Mouse (Mus musculus): ENCODE data around the gene Vmn2r27.

GRCm38 (mm10) chr6:124255721-124256470 lies 24.2 kb upstream of the Vmn2r27 start:
- no peak for TF ChIP-seq POLR2A (IDR thresholded peaks at IDR 0.05; ENCODE audit: insufficient read depth, low read length)
- no peak for TF ChIP-seq CTCF (IDR thresholded peaks at IDR 0.05; ENCODE audit: low read depth, low read length)
- TF ChIP-seq EP300 (IDR thresholded peaks at IDR 0.05; ENCODE audit: insufficient read depth, low read depth, low read length) = no peak
